Mouse (Mus musculus): ENCODE measurements around the gene Zfp335. TPM values are rescaled to one million over a fixed set of nuclear protein-coding genes. Genes with fewer than 3 reads are reported as not detected.
"Not testable (repeated sequence)": the region's sequence is repeated elsewhere in the genome, so short reads cannot be mapped to it uniquely, and the experiment has no call there.

The Zfp335 gene
- polyA plus RNA-seq, 1 experiment from 2014 or later: 18.9 TPM

DNA sequence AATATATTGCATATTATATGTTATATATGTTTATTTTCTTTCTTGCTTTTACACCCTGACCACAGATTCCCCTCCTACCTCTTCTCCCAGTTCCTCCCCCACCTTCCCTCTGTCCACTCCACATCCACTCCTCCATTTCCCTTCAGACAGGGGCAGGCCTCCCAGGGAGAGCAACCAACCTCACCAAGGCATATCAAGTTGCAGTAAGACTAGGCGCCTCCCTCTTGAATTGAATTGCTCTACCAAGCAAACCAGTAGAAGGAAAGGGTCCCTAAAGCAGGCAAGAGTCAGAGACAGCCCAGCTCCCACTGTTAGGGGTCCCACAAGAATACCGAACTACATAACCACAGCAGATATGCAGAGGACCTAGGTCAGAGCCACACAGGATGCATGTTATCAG lies 52.4 kb downstream of the Zfp335 start:
- Histone ChIP-seq H3K4me1 (peaks cover 22% of the 10 kb centered on the region), H3K36me3 (replicated peaks) (no peaks in the 10 kb centered on the region), H3K9me3 (no peaks in the 10 kb centered on the region), H3K4me3 (no peak overlapping the region), H3K4me2 (no peak overlapping the region), H3K9ac (no peak overlapping the region), H3K27me3 (replicated peaks) (peaks cover 42% of the 10 kb centered on the region), H3K27ac (no peak overlapping the region)
- 61% methylated on average over 2 of the region's 2 CpGs for WGBS
- ATAC-seq (replicated peaks): no peak

DNA sequence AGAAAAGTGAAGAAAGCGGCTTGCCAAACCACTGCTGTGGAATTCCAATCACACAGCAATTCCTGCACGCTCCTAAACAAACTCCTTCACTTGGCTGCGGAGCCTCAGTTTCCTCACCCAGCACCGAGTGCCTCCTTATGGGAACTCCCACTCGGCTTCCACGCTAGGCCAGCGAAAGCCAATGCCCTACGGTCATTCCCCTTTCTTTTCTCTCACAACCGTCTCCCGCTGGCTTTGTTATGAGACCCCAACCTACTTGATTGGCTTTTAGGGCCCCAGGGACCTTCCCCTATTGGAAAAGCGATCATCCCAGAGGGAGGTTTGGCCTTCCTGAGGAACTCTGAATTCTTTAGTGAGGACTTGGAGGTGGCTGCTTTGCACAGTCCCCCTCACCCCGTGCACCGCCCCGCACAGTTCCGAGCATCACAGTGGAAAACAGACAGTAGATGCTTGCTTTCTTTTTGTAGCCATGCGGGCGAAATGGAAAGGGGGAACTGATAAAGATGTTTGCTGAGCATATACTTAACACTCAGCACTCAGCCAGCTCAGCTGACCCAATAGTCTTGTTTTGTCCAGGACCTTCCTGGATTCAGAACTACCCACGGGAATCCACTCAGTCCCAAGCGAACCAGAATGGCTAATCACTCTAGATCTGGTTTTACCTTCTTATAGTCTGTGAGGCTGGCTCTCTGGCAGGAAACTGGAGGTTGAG lies 53.6 kb downstream of the Zfp335 start:
- Histone ChIP-seq H3K9ac (peak overlapping the region; percentile 42; the same call in 1 of the 2 replicates), H3K4me1 (peaks cover 22% of the 10 kb centered on the region), H3K36me3 (replicated peaks) (no peaks in the 10 kb centered on the region), H3K9me3 (no peaks in the 10 kb centered on the region), H3K4me2 (peak overlapping the region; percentile 95), H3K4me3 (peak overlapping the region; percentile 45), H3K27me3 (replicated peaks) (peaks cover 42% of the 10 kb centered on the region), H3K27ac (peak overlapping the region; percentile 60)
- WGBS: 2% methylated on average over 19 of the region's 19 CpGs
- no peak for ATAC-seq (replicated peaks)

DNA sequence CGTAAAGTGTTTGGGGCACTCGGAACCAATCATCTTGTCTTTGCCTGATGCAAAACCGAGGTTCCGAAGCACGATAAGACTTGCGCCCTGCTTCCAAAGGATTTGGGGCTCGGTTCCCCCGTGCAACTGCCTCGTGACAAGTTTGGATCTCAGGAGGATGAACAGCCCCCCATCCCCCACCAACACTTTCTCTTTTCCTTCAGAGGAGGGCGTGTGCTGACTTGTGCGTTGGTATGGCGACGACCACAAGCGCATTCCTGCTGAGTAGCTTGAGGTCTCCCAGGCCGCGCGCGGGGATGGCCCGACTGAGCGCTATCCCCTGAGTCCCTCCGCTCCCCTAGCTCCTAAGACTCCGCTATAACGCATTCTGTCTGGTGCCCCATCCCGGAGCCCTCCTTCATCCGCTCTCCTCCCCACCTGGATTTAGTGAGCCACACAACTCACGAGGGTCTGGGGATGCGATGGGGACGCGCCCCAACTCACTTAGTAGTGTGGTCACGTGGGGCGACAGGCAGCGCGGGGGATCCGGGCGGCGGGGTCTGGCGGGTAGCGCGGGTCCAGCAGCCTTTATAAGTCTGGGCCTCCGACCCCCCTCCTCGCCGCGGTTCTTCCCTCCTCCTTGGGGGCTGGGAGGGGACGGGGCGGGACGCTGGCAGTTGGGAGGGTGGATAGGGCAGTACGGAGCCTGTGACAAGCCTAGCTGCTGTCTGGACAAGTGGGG lies 54.3 kb downstream of the Zfp335 start, which contains the start of gene Pltp:
Gene Pltp (minus strand): TSS at position 611 of the 721 bp plus-strand sequence.
- H3K27me3 ChIP-seq (replicated peaks): peaks cover 42% of the 10 kb centered on the region
- peak within 1 kb of the TSS; percentile 60 for H3K27ac ChIP-seq
- peak; percentile 78 for ATAC-seq (replicated peaks)
- H3K4me1 ChIP-seq: peaks cover 22% of the 10 kb centered on the region
- peak within 1 kb of the TSS; percentile 45 for H3K4me3 ChIP-seq
- peak within 1 kb of the TSS; percentile 95 for H3K4me2 ChIP-seq
- H3K9ac ChIP-seq: peak within 1 kb of the TSS; percentile 42
- H3K36me3 ChIP-seq (replicated peaks): no peaks in the 10 kb centered on the region
- no peaks in the 10 kb centered on the region for H3K9me3 ChIP-seq
- under 1% methylated on average over 47 of the region's 47 CpGs for WGBS

DNA sequence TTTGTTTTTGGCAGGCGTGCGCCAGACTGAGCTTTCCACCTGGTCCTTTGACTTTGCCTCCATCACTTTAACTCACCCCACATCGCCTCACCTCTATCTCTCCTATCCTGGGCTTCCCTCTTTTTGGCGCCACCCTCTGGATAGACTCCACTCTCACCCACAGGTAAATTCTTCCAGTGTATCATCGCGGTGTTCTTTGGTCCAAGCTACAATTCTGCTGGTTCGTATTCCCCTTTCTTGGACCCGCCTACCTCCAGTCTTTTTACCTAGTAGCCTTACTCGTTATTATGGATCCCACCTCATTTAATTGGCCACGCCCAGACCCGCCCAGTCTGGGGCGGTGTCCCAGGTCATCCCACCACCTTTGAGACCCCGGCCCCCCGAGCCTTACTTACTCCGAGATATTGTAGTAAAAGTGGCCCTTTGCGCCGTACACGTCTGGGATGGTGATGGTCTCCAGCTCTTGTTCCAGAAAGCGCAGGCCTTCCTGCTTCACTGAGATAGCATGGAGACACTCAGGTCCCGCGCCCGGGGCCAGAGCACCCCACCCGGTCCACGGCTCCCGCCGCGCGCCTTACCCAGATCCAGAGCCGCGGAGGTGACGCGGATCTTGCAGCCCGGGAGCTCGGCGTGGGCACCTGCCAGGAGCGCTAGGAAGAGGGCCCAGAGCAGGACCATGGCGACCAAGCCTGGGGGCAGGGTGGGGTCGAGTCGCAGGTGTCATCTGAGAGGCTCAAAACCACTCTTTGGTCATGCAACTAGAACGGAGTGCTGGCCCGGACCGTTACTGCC lies 55.1 kb downstream of the Zfp335 start:
- Histone ChIP-seq H3K4me2 (peak overlapping the region; percentile 95), H3K4me1 (peaks cover 22% of the 10 kb centered on the region), H3K9me3 (no peaks in the 10 kb centered on the region), H3K36me3 (replicated peaks) (no peaks in the 10 kb centered on the region), H3K4me3 (peak overlapping the region; percentile 45), H3K9ac (peak overlapping the region; percentile 42), H3K27ac (no peak overlapping the region), H3K27me3 (replicated peaks) (peaks cover 42% of the 10 kb centered on the region)
- ATAC-seq (replicated peaks): peak; percentile 57; the same call in 1 of the 2 replicates
- WGBS: under 1% methylated on average over 42 of the region's 42 CpGs

DNA sequence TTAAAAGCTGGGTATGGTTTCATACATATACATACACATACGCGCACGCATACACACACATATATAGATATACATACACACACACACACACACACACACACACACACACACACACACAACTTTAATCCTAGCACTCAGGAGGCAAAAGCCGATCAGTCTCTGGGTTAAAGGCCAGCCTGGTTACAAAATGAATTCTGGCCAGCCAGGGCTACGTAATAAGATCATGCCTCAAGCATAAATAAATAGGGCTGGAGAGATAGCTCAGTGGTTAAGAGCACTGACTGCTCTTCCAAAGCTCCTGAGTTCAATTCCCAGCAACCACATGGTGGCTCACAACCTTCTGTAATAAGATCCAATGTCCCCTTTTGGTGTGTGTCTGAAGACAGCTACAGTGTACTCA lies 56.0 kb downstream of the Zfp335 start:
- H3K4me1 ChIP-seq: peaks cover 22% of the 10 kb centered on the region
- ATAC-seq (replicated peaks); H3K9me3 ChIP-seq; H3K9ac ChIP-seq; H3K27ac ChIP-seq; H3K4me2 ChIP-seq; H3K36me3 ChIP-seq (replicated peaks): not testable (repeated sequence)
- H3K4me3 ChIP-seq: peak overlapping the region; percentile 45; the same call in 1 of the 2 replicates
- H3K27me3 ChIP-seq (replicated peaks): peaks cover 38% of the 10 kb centered on the region
- WGBS: 74% methylated on average over 5 of the region's 5 CpGs

DNA sequence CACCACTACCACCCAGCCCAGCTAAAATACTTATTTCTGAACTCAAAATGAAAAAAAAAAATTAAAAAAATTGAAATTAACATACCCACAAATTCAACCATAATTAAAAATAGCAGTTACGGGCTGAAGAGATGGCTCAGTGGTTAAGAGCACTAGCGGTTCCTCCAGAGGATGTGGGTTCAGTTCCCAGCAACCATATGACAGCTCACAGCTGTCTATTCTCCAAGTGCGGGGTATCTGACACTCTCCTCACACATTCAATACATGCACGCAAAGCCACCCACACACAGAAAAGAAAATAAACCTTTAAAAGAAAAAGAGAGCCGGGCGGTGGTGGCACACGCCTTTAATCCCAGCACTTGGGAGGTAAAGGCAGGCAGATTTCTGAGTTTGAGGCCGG lies 61.5 kb downstream of the Zfp335 start:
- H3K36me3 ChIP-seq (replicated peaks): no peaks in the 10 kb centered on the region
- no peak for ATAC-seq (replicated peaks)
- H3K27ac ChIP-seq: no peak overlapping the region
- WGBS: 87% methylated on average over 8 of the region's 8 CpGs
- no peak overlapping the region for H3K4me3 ChIP-seq
- H3K27me3 ChIP-seq (replicated peaks): no peaks in the 10 kb centered on the region
- H3K9me3 ChIP-seq: no peaks in the 10 kb centered on the region
- no peak overlapping the region for H3K4me2 ChIP-seq
- no peaks in the 10 kb centered on the region for H3K4me1 ChIP-seq
- no peak overlapping the region for H3K9ac ChIP-seq

DNA sequence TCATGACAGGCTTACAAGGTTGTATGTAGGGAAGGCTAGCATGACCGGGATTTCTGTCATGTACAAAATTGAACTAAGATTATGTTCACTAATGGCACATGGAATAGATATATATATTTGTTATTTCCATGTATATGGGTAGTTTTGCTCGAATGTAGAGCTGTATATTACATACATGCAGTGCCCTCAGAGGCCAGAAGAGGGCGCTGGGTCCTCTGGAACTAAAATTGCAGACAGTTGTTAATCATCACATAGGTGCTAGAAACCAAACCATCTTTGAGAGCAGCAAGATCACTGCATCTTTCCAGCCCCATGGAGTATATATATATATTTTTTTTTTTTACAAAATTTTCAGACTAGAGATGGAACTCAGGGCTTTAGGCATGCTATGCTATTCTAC lies 65.8 kb downstream of the Zfp335 start:
- H3K9me3 ChIP-seq: no peaks in the 10 kb centered on the region
- no peak overlapping the region for H3K27ac ChIP-seq
- H3K4me3 ChIP-seq: no peak overlapping the region
- no peak overlapping the region for H3K9ac ChIP-seq
- H3K4me1 ChIP-seq: no peaks in the 10 kb centered on the region
- H3K27me3 ChIP-seq (replicated peaks): no peaks in the 10 kb centered on the region
- no peaks in the 10 kb centered on the region for H3K36me3 ChIP-seq (replicated peaks)
- no peak for ATAC-seq (replicated peaks)
- H3K4me2 ChIP-seq: no peak overlapping the region
- 57% methylated on average over 3 of the region's 3 CpGs for WGBS

Other genes with a start within 250 kb of the Zfp335 start
- not detected in 2 replicates for gene Wfdc11, start 237.7 kb downstream of the Zfp335 start, polyA plus RNA-seq (2015; fragmentation: Nextera tagmentation; extraction: Ambion mirVana)
- gene Wfdc13, start 226.7 kb downstream of the Zfp335 start, polyA plus RNA-seq (2015; fragmentation: Nextera tagmentation; extraction: Ambion mirVana): not detected in 2 replicates
- not detected in 2 replicates for gene Spint4, start 213.3 kb downstream of the Zfp335 start, polyA plus RNA-seq (2015; fragmentation: Nextera tagmentation; extraction: Ambion mirVana)
- not detected in 2 replicates for gene Spint5, start 196.5 kb downstream of the Zfp335 start, polyA plus RNA-seq (2015; fragmentation: Nextera tagmentation; extraction: Ambion mirVana)
- 1.3 and 1.9 TPM in 2 replicates for gene Wfdc3, start 165.8 kb downstream of the Zfp335 start, polyA plus RNA-seq (2015; fragmentation: Nextera tagmentation; extraction: Ambion mirVana)
- gene Dnttip1, start 165.8 kb downstream of the Zfp335 start, polyA plus RNA-seq (2015; fragmentation: Nextera tagmentation; extraction: Ambion mirVana): 52.7 and 55.4 TPM in 2 replicates
- gene Ube2c, start 141.9 kb downstream of the Zfp335 start, polyA plus RNA-seq (2015; fragmentation: Nextera tagmentation; extraction: Ambion mirVana): 56.6 and 64.4 TPM in 2 replicates
- not detected in 2 replicates for gene Tnnc2, start 131.8 kb downstream of the Zfp335 start, polyA plus RNA-seq (2015; fragmentation: Nextera tagmentation; extraction: Ambion mirVana)
- gene Snx21, start 125.9 kb downstream of the Zfp335 start, polyA plus RNA-seq (2015; fragmentation: Nextera tagmentation; extraction: Ambion mirVana): 34.8 and 40.6 TPM in 2 replicates
- gene Acot8, start 106.9 kb downstream of the Zfp335 start, polyA plus RNA-seq (2015; fragmentation: Nextera tagmentation; extraction: Ambion mirVana): 20.0 and 20.2 TPM in 2 replicates
- gene Zswim3, start 106.7 kb downstream of the Zfp335 start, polyA plus RNA-seq (2015; fragmentation: Nextera tagmentation; extraction: Ambion mirVana): 17.8 and 18.4 TPM in 2 replicates
- gene Zswim1, start 89.1 kb downstream of the Zfp335 start, polyA plus RNA-seq (2015; fragmentation: Nextera tagmentation; extraction: Ambion mirVana): 28.3 and 31.3 TPM in 2 replicates
- gene Spata25, start 83.2 kb downstream of the Zfp335 start, polyA plus RNA-seq (2015; fragmentation: Nextera tagmentation; extraction: Ambion mirVana): not detected in 2 replicates
- 101 and 109 TPM in 2 replicates for gene Ctsa, start 78.9 kb downstream of the Zfp335 start, polyA plus RNA-seq (2015; fragmentation: Nextera tagmentation; extraction: Ambion mirVana)
- 6.4 and 6.6 TPM in 2 replicates for gene Neurl2, start 78.3 kb downstream of the Zfp335 start, polyA plus RNA-seq (2015; fragmentation: Nextera tagmentation; extraction: Ambion mirVana)
- 105 and 121 TPM in 2 replicates for gene Pltp, start 54.0 kb downstream of the Zfp335 start, polyA plus RNA-seq (2015; fragmentation: Nextera tagmentation; extraction: Ambion mirVana)
- gene Pcif1, start 32.5 kb downstream of the Zfp335 start, polyA plus RNA-seq (2015; fragmentation: Nextera tagmentation; extraction: Ambion mirVana): 85.3 and 93.1 TPM in 2 replicates
- gene Mmp9, start 29.0 kb upstream of the Zfp335 start, polyA plus RNA-seq (2015; fragmentation: Nextera tagmentation; extraction: Ambion mirVana): 28.9 and 34.3 TPM in 2 replicates
- 63.8 and 64.0 TPM in 2 replicates for gene Slc12a5, start 49.0 kb upstream of the Zfp335 start, polyA plus RNA-seq (2015; fragmentation: Nextera tagmentation; extraction: Ambion mirVana)
- 123 and 126 TPM in 2 replicates for gene Ncoa5, start 123.1 kb upstream of the Zfp335 start, polyA plus RNA-seq (2015; fragmentation: Nextera tagmentation; extraction: Ambion mirVana)
- 5.5 and 6.3 TPM in 2 replicates for gene Cd40, start 143.9 kb upstream of the Zfp335 start, polyA plus RNA-seq (2015; fragmentation: Nextera tagmentation; extraction: Ambion mirVana)
- not detected in 2 replicates for gene 1700025C18Rik, start 179.0 kb upstream of the Zfp335 start, polyA plus RNA-seq (2015; fragmentation: Nextera tagmentation; extraction: Ambion mirVana)

All from midbrain, embryonic 15.5 days (tissue).